15 mouse cellular contexts compared by ENCODE assay signal in the genomic region with DNA sequence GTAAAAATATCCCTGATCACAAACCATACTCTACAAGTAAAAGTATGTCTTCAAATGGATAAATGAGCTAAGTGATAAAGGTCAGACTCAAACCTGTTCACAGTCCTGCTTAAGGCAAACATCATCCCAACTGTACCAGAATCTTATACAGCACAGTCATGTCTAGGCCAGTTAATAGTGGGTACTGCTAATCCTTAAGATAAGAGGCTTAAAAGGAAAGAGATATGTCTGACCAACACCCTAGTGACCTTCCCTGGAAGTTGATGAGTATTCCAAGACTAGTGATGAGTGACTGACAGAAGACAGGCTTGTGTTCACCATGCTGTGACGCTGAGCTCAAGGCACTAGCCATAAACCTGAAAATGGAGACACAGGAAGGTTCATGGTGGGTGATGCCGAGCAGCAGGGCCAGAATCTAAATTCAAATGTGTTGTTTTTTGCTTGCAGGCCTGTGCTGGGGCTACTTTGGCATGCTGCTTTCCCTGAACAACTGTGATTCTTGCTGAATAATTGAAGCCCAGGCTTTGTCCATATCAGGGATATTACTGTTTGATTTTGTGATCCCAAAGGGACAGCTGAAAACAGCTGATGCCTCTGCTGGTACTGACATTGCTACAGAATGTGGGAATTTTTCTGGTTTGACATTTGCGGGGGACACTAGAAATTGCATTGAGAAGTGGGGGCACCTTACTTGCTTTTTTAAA.
"Had no signal": no experiment of that assay in that cellular context is flagged by ENCODE, and none has a peak within 500 bp of the region (broad histone marks: within the 10 kb centered on the region; RNA-seq: fewer than 3 reads in every experiment).

No protein-coding gene starts in this region.

- H3K9me3 ChIP-seq: liver, embryonic 15.5 days; stomach, embryonic 15.5 days had no signal

- H3K4me1 ChIP-seq: liver, embryonic 15.5 days; stomach, embryonic 15.5 days had no signal

- ATAC-seq: inflammation-experienced regulatory T-cells, adult 6 months; intestine, postnatal 0 days; lung, postnatal 0 days had no signal

- DNase-seq: kidney, adult 9 months; kidney, postnatal 4 days; left cerebral cortex, postnatal 4 days; lung, adult 2 months; lung, postnatal 36 days; thymus, adult 2 months; thymus, postnatal 25 days had no signal

- H3K36me3 ChIP-seq: liver, embryonic 15.5 days; stomach, embryonic 15.5 days had no signal

- H3K27me3 ChIP-seq: liver, embryonic 15.5 days; stomach, embryonic 15.5 days had no signal

- H3K27ac ChIP-seq: kidney, postnatal 0 days; layer of hippocampus, adult 2 months; liver, embryonic 15.5 days; stomach, embryonic 15.5 days had no signal

- H3K4me3 ChIP-seq: layer of hippocampus, adult 2 months; liver, embryonic 15.5 days; stomach, embryonic 15.5 days had no signal

- H3K9ac ChIP-seq: liver, embryonic 15.5 days; stomach, embryonic 15.5 days had no signal

- H3K4me2 ChIP-seq: liver, embryonic 11.5 days; liver, embryonic 15.5 days; stomach, embryonic 15.5 days had no signal
